Mouse (Mus musculus) B cell, adult 2 months (primary cell): ENCODE results near the gene Fam25c.

Source experiments
- DNase-seq, 2 experiments: peaks; one replicate each; pipeline ENCODE4 v3.0.0; 2022

The Fam25c gene

GRCm38 (mm10) chr14:34363490-34364253 lies 8.4 kb upstream of the Fam25c start:
- DNase-seq = peak; percentile 7 to 13

GRCm38 (mm10) chr14:34362726-34363445 lies 7.7 kb upstream of the Fam25c start:
- DNase-seq = peak; percentile 27 to 43

- no peak for DNase-seq
Measured at GRCm38 (mm10) chr14:34362135-34362534, 6.9 kb upstream of the Fam25c start.

GRCm38 (mm10) chr14:34360251-34360650 lies 5.0 kb upstream of the Fam25c start:
- no peak for DNase-seq

GRCm38 (mm10) chr14:34359676-34360244 lies 4.5 kb upstream of the Fam25c start:
- no peak for DNase-seq

- no peak for DNase-seq
Measured at GRCm38 (mm10) chr14:34357671-34358455, 2.6 kb upstream of the Fam25c start.

GRCm38 (mm10) chr14:34354456-34354855 lies 777 bp downstream of the Fam25c start:
- no peak for DNase-seq

- DNase-seq = no peak
Measured at GRCm38 (mm10) chr14:34353326-34353725, 1.9 kb downstream of the Fam25c start.

GRCm38 (mm10) chr14:34352523-34352922 lies 2.7 kb downstream of the Fam25c start:
- DNase-seq = no peak

GRCm38 (mm10) chr14:34351660-34352059 lies 3.6 kb downstream of the Fam25c start:
- DNase-seq = no peak

- DNase-seq = no peak
Measured at GRCm38 (mm10) chr14:34349007-34349406, 6.2 kb downstream of the Fam25c start.

GRCm38 (mm10) chr14:34348301-34348700 lies 6.9 kb downstream of the Fam25c start:
- DNase-seq = no peak

- DNase-seq = no peak
Measured at GRCm38 (mm10) chr14:34347084-34347483, 8.1 kb downstream of the Fam25c start.

GRCm38 (mm10) chr14:34345771-34346566 lies 9.3 kb downstream of the Fam25c start:
- DNase-seq = no peak

GRCm38 (mm10) chr14:34344361-34344760 lies 10.9 kb downstream of the Fam25c start:
- no peak for DNase-seq

GRCm38 (mm10) chr14:34343078-34343477 lies 12.2 kb downstream of the Fam25c start:
- no peak for DNase-seq

- DNase-seq = no peak
Measured at GRCm38 (mm10) chr14:34341993-34342392, 13.2 kb downstream of the Fam25c start.

- DNase-seq = no peak
Measured at GRCm38 (mm10) chr14:34339446-34339845, 15.8 kb downstream of the Fam25c start.

- DNase-seq = no peak
Measured at GRCm38 (mm10) chr14:34332476-34332875, 22.8 kb downstream of the Fam25c start.

GRCm38 (mm10) chr14:34331886-34332285 lies 23.3 kb downstream of the Fam25c start:
- DNase-seq = no peak

GRCm38 (mm10) chr14:34330657-34331158 lies 24.5 kb downstream of the Fam25c start:
- DNase-seq = no peak

GRCm38 (mm10) chr14:34327618-34328017 lies 27.6 kb downstream of the Fam25c start:
- DNase-seq = no peak
